Mouse (Mus musculus): ENCODE data around the gene Clic1. TPM values are rescaled to one million over a fixed set of nuclear protein-coding genes. Genes with fewer than 3 reads are reported as not detected.

Gene Clic1
- polyA plus RNA-seq, 1 experiment: not detected

DNA sequence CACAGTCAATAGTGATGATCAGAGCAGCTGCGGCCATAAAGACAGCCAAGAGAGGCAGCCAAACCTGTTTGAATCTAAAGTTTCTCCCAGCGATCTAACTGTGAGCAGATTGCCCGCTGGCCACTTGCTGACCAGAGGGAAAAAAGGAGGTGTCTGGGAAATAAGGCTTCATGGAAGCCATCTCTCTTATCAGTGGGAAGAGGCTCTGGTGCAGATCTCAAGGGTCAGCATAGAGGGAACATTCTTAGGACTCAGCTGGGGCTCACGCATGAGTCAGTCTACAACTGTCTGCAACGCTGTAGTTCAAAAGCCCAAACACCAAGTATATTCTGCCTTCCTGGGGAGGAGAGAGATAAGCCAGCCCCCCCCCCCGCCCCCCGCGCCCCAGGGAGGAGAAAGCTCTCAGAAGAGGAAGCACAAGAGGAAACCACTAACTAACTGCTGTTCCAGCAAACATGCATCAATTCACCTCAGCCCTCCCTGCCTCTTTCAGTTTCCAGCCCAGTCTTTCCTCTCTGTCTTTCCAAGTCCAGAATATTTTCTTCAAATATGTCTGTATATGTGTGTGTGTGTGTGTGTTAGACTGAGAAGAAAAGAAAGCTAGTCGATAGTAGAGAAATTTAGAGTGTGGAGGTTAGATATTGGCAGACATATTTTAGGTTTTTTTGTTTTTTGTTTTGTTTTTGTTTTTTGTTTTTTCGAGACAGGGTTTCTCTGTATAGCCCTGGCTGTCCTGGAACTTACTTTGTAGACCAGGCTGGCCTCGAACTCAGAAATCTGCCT lies 1.4 kb upstream of the Clic1 start:
- no peak overlapping the region for H3K4me3 ChIP-seq (ENCODE audit: insufficient read depth, low read depth, low read length)
- no peak overlapping the region for H3K27ac ChIP-seq (ENCODE audit: insufficient read depth, low read depth, low read length)
- 51% methylated on average over 11 of the region's 11 CpGs for whole genome bisulfite sequencing
- H3K4me1 ChIP-seq (ENCODE audit: control insufficient read depth, insufficient read depth, low read length): peaks cover 33% of the 10 kb centered on the region
- TF ChIP-seq POLR2A (IDR thresholded peaks at IDR 0.05; ENCODE audit: insufficient read depth, low read depth, low read length) (no peak), CTCF (IDR thresholded peaks at IDR 0.05; ENCODE audit: insufficient read depth, low read depth, low read length) (no peak)

DNA sequence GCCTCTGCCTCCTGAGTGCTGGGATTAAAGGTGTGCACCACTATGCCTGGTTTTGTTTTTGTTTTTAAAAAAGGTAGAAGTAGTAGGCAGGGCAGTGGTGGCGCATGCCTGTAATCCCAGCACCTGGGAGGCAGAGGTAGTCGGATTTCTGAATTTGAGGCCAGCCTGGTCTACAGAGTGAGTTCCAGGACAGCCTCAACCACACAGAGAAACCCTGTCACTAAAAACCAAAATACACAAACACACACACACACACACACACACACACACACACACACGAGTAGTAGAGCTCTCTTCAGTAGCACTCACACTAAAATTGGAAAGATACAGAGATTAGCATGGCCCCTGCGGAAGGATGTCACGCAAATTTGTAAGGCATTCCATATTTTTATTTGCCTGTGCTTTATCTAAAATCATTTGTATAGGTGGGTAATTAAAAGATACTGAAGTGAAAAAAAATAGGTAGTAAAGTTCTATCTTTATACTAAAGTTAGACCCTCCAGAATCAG lies 780 bp upstream of the Clic1 start:
- Histone ChIP-seq H3K4me1 (ENCODE audit: control insufficient read depth, insufficient read depth, low read length) (peaks cover 33% of the 10 kb centered on the region), H3K27ac (ENCODE audit: insufficient read depth, low read depth, low read length) (no peak overlapping the region)
- no peak for TF ChIP-seq POLR2A (IDR thresholded peaks at IDR 0.05; ENCODE audit: insufficient read depth, low read depth, low read length)
- TF ChIP-seq CTCF (IDR thresholded peaks at IDR 0.05; ENCODE audit: insufficient read depth, low read depth, low read length): no peak

GRCm38 (mm10) chr17:35050126-35050750 lies 472 bp downstream of the Clic1 start:
- TF ChIP-seq CTCF (IDR thresholded peaks at IDR 0.05; ENCODE audit: insufficient read depth, low read depth, low read length): no peak
- no peak for TF ChIP-seq POLR2A (IDR thresholded peaks at IDR 0.05; ENCODE audit: insufficient read depth, low read depth, low read length)
- Histone ChIP-seq H3K4me3 (ENCODE audit: insufficient read depth, low read depth, low read length) (peak overlapping the region; percentile 47), H3K27ac (ENCODE audit: insufficient read depth, low read depth, low read length) (peak overlapping the region; percentile 47; the same call in 1 of the 2 replicates), H3K4me1 (ENCODE audit: control insufficient read depth, insufficient read depth, low read length) (peaks cover 33% of the 10 kb centered on the region)
- WGBS: 12% methylated on average over 27 of the region's 27 CpGs

More for the DNA sequence above, 780 bp upstream of the Clic1 start:
- H3K4me3 ChIP-seq (ENCODE audit: insufficient read depth, low read depth, low read length): no peak overlapping the region
- WGBS: 84% methylated on average over 5 of the region's 5 CpGs

- 25% methylated on average over 21 of the region's 21 CpGs for WGBS
- no peak for TF ChIP-seq CTCF (IDR thresholded peaks at IDR 0.05; ENCODE audit: insufficient read depth, low read depth, low read length)
- no peak for TF ChIP-seq POLR2A (IDR thresholded peaks at IDR 0.05; ENCODE audit: insufficient read depth, low read depth, low read length)
- H3K4me1 ChIP-seq (ENCODE audit: control insufficient read depth, insufficient read depth, low read length): peaks cover 27% of the 10 kb centered on the region
- H3K27ac ChIP-seq (ENCODE audit: insufficient read depth, low read depth, low read length): peak overlapping the region; percentile 41
- peak overlapping the region; percentile 47 for H3K4me3 ChIP-seq (ENCODE audit: insufficient read depth, low read depth, low read length)
These were observed 1.7 kb downstream of the Clic1 start for GRCm38 (mm10) chr17:35051156-35052086.

GRCm38 (mm10) chr17:35052271-35052798 lies 2.6 kb downstream of the Clic1 start:
- Histone ChIP-seq H3K27ac (ENCODE audit: insufficient read depth, low read depth, low read length) (0 out of 2 replicates have a peak overlapping the region, but pooled peaks have one; percentile 41), H3K4me3 (ENCODE audit: insufficient read depth, low read depth, low read length) (no peak overlapping the region), H3K4me1 (ENCODE audit: control insufficient read depth, insufficient read depth, low read length) (peaks cover 24% of the 10 kb centered on the region)
- 79% methylated on average over 12 of the region's 12 CpGs for WGBS
- TF ChIP-seq CTCF (IDR thresholded peaks at IDR 0.05; ENCODE audit: insufficient read depth, low read depth, low read length) (no peak), POLR2A (IDR thresholded peaks at IDR 0.05; ENCODE audit: insufficient read depth, low read depth, low read length) (no peak)

- TF ChIP-seq CTCF (IDR thresholded peaks at IDR 0.05; ENCODE audit: insufficient read depth, low read depth, low read length) (no peak), POLR2A (IDR thresholded peaks at IDR 0.05; ENCODE audit: insufficient read depth, low read depth, low read length) (no peak)
- WGBS: 94% methylated on average over 7 of the region's 7 CpGs
- Histone ChIP-seq H3K4me1 (ENCODE audit: control insufficient read depth, insufficient read depth, low read length) (peaks cover 20% of the 10 kb centered on the region), H3K27ac (ENCODE audit: insufficient read depth, low read depth, low read length) (no peak overlapping the region), H3K4me3 (ENCODE audit: insufficient read depth, low read depth, low read length) (no peak overlapping the region)
These were observed 6.1 kb downstream of the Clic1 start for GRCm38 (mm10) chr17:35055691-35056495.

- Histone ChIP-seq H3K4me3 (ENCODE audit: insufficient read depth, low read depth, low read length) (no peak overlapping the region), H3K27ac (ENCODE audit: insufficient read depth, low read depth, low read length) (no peak overlapping the region), H3K4me1 (ENCODE audit: control insufficient read depth, insufficient read depth, low read length) (peaks cover 12% of the 10 kb centered on the region; the same call in 1 of the 2 replicates)
- no peak for TF ChIP-seq POLR2A (IDR thresholded peaks at IDR 0.05; ENCODE audit: insufficient read depth, low read depth, low read length)
- no peak for TF ChIP-seq CTCF (IDR thresholded peaks at IDR 0.05; ENCODE audit: insufficient read depth, low read depth, low read length)
- 91% methylated on average over 3 of the region's 3 CpGs for WGBS
These were observed 7.3 kb downstream of the Clic1 start for GRCm38 (mm10) chr17:35057090-35057489.

All from olfactory bulb, adult 2 months (tissue).